Mouse (Mus musculus) midbrain, embryonic 10.5 days (tissue): ENCODE results near the gene Smim10l2a. TPM values are rescaled to one million over a fixed set of nuclear protein-coding genes. Genes with fewer than 3 reads are reported as not detected.
"Not testable (repeated sequence)": the region's sequence is repeated elsewhere in the genome, so short reads cannot be mapped to it uniquely, and the experiment has no call there.

ENCODE experiments used
- DNase-seq: peaks from one replicate; pipeline ENCODE4 v3.0.0-alpha.2; 2017; ENCODE audit warnings: low spot score
- H3K27ac ChIP-seq: fragments of 300-500 bp; sonication (generic); replicated peaks from 2 replicates; pipeline ENCODE4 v1.5.1; 2016; ENCODE audit warnings: mild to moderate bottlenecking
- H3K27me3 ChIP-seq: fragments of 300-500 bp; sonication (generic); 2 replicates; pipeline ENCODE4 v1.6.1; 2016; ENCODE audit warnings: low read depth, mild to moderate bottlenecking; ENCODE audit not compliant: poor library complexity, severe bottlenecking
- H3K36me3 ChIP-seq: fragments of 300-500 bp; sonication (generic); 2 replicates; pipeline ENCODE4 v1.6.1; 2016; ENCODE audit warnings: mild to moderate bottlenecking, moderate library complexity
- H3K4me1 ChIP-seq: fragments of 300-500 bp; sonication (generic); 2 replicates; pipeline ENCODE4 v1.6.1; 2016
- H3K4me3 ChIP-seq: fragments of 300-500 bp; sonication (generic); 2 replicates; pipeline ENCODE4 v1.5.1; 2016; ENCODE audit warnings: mild to moderate bottlenecking, moderate library complexity
- H3K9me3 ChIP-seq: fragments of 300-500 bp; sonication (generic); replicated peaks from 2 replicates; pipeline ENCODE4 v1.6.1; 2016; ENCODE audit warnings: mild to moderate bottlenecking
- WGBS: fragments of 180-500 bp; shearing (Covaris S2); methylation state at CpG from one replicate; pipeline ENCODE4 v1.1.7; 2016; 5-methylcytosine and 5-hydroxymethylcytosine counted together
- polyA plus RNA-seq: library from polyadenylated mRNA; unstranded; fragments of >200 nt; fragmentation: Nextera tagmentation; extraction: Ambion mirVana; gene quantifications from 2 replicates; pipeline ENCODE4 v1.2.1, GENCODE M21; 2016

Gene Smim10l2a
- 3.3 and 4.4 TPM in 2 replicates for polyA plus RNA-seq

GRCm38 (mm10) chrX:56374431-56375128 lies at the start of gene Smim10l2a:
TSS of gene Smim10l2a (plus strand) at chrX:56374586.
- WGBS, result 20% methylated on average over 53 of the region's 56 CpGs
- H3K9me3 ChIP-seq, H3K36me3 ChIP-seq, H3K4me1 ChIP-seq, H3K27me3 ChIP-seq: not testable (repeated sequence)
- peak; percentile 43 for DNase-seq
- Histone ChIP-seq H3K4me3 (peak within 1 kb of the TSS; percentile 59), H3K27ac (peak within 1 kb of the TSS; percentile 68)

- H3K27me3 ChIP-seq, result no peaks in the 10 kb centered on the region
- H3K4me1 ChIP-seq, result no peaks in the 10 kb centered on the region
- 82% methylated on average over 3 of the region's 3 CpGs for WGBS
- no peak overlapping the region for H3K4me3 ChIP-seq
- DNase-seq, result no peak
- H3K9me3 ChIP-seq, result peaks cover 5% of the 10 kb centered on the region
- no peaks in the 10 kb centered on the region for H3K36me3 ChIP-seq
- no peak overlapping the region for H3K27ac ChIP-seq
Observed at GRCm38 (mm10) chrX:56332046-56332445, 42.3 kb upstream of the Smim10l2a start.

DNA sequence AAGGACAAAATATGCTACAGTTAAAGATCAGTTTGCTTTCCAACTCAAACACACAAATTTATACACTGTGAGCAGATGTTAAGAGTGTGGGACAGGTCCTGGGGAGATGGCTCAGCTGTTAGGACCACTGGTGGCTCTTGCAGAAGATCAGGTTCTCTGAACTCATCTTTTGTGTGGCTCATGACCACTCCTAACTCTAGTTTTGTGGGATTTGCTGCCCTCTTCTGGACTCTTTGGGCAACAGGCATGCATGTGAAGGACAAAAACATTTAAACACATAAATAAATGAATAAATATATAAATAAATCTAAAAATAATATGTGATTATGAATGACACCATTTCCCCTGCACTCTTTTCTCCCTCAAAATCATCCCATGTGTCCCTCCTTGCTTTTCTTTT lies 34.1 kb upstream of the Smim10l2a start:
- H3K27ac ChIP-seq, result no peak overlapping the region
- no peaks in the 10 kb centered on the region for H3K27me3 ChIP-seq
- H3K4me1 ChIP-seq, result no peaks in the 10 kb centered on the region
- peak; percentile 14 for DNase-seq
- H3K9me3 ChIP-seq, result no peaks in the 10 kb centered on the region
- no peaks in the 10 kb centered on the region for H3K36me3 ChIP-seq
- no peak overlapping the region for H3K4me3 ChIP-seq

DNA sequence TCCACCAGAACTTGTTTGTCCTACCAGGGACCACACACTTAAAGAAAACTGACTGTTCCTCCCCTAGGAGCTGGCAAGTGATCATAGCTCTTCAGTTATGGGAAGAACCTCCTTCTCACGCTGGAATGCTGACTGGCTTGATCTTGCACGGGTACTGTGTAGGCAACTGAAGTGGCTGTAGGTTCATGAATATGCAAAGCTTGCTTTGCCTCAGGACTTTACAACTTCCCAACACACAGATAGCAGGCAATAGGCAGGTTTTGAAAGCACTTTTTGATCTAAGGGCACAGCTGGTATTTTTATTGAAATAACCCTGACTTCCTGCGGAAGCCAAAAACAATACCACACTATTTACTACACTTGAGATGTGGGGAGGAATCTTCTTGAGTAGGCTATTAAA lies 31.5 kb upstream of the Smim10l2a start:
- Histone ChIP-seq H3K4me1 (peaks cover 4% of the 10 kb centered on the region), H3K27ac (no peak overlapping the region), H3K36me3 (no peaks in the 10 kb centered on the region), H3K9me3 (no peaks in the 10 kb centered on the region), H3K27me3 (no peaks in the 10 kb centered on the region), H3K4me3 (no peak overlapping the region)
- WGBS, result 88% methylated on average over 3 of the region's 3 CpGs
- DNase-seq, result no peak

GRCm38 (mm10) chrX:56346176-56346931 lies 28.0 kb upstream of the Smim10l2a start, which contains the start of gene Zfp449:
TSS of gene Zfp449 (plus strand) at chrX:56346400.
- Histone ChIP-seq H3K27ac (peak within 1 kb of the TSS; percentile 83), H3K9me3 (no peaks in the 10 kb centered on the region), H3K27me3 (no peaks in the 10 kb centered on the region), H3K4me1 (peaks cover 4% of the 10 kb centered on the region), H3K4me3 (peak within 1 kb of the TSS; percentile 63), H3K36me3 (peaks cover 12% of the 10 kb centered on the region; the same call in 1 of the 2 replicates)
- WGBS, result 16% methylated on average over 32 of the region's 39 CpGs
- peak; percentile 84 for DNase-seq

DNA sequence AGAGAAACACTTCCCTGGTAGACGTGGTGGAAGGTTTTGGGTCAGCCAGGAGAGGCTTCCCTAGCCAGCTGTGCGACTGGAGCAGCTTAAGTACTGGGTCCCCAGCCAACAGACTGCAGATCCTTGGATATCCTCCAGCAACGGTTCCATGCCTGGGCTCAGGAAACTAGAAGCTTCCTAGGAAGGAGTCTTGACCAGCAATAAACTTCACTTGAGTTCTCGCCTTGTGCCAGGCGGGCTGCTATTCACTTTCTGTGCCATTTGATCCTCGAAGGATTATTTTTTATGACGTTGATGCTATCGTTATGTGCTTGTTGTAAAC lies 27.5 kb upstream of the Smim10l2a start:
- 54% methylated on average over 8 of the region's 8 CpGs for WGBS
- Histone ChIP-seq H3K27ac (peak overlapping the region; percentile 83), H3K4me1 (peaks cover 4% of the 10 kb centered on the region), H3K9me3 (no peaks in the 10 kb centered on the region), H3K4me3 (peak overlapping the region; percentile 63), H3K27me3 (no peaks in the 10 kb centered on the region), H3K36me3 (peaks cover 12% of the 10 kb centered on the region; the same call in 1 of the 2 replicates)
- no peak for DNase-seq

DNA sequence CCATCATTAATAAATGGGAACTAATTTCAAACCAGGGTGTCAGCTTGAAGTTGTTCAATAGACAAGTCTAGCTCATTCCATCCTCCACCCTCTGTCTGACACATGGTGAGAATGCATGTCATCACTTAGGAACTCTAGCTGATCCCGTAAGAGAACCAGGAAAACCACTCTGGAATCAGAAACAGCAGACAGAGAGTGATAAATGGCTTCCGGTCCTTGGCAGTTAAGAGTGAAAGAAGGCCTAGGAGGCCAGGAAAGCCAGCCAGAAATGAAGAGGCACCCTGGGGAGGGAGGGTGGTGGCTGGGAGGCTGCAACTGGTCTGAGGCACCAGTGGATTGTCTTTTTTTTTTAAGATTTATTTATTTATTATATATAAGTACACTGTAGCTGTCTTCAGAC lies 6.5 kb downstream of the Smim10l2a start:
- 92% methylated on average over 2 of the region's 2 CpGs for WGBS
- no peak for DNase-seq
- no peak overlapping the region for H3K27ac ChIP-seq
- 0 out of 2 replicates have a peak, but pooled peaks cover 1% of the 10 kb centered on the region for H3K27me3 ChIP-seq
- H3K9me3 ChIP-seq, result peaks cover 8% of the 10 kb centered on the region; the same call in 1 of the 2 replicates
- no peaks in the 10 kb centered on the region for H3K36me3 ChIP-seq
- no peak overlapping the region for H3K4me3 ChIP-seq
- H3K4me1 ChIP-seq, result no peaks in the 10 kb centered on the region

DNA sequence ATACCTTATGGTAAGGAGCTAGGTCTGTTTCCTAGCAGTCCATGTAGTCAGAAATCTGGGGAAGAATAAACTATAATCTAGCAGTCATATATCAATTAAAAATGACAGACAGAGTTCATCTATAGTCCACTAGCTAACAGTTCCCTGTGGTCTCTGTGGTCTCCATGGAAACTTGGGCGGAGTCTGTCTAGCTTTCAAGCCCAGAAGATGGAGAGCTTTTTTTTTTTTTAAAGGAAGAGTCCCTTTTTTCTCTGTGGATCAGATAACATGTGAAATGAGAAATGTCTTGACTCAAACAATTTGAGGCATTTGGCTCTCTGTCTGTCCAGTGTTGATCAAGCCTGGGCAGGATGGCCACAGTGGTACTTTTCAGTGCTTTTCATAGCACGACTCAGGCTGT lies 9.8 kb downstream of the Smim10l2a start:
- Histone ChIP-seq H3K27me3 (no peaks in the 10 kb centered on the region), H3K36me3 (no peaks in the 10 kb centered on the region), H3K9me3 (peaks cover 8% of the 10 kb centered on the region; the same call in 1 of the 2 replicates), H3K4me3 (no peak overlapping the region), H3K4me1 (no peaks in the 10 kb centered on the region), H3K27ac (no peak overlapping the region)
- no peak for DNase-seq
- WGBS, result 87% methylated on average over 2 of the region's 2 CpGs

DNA sequence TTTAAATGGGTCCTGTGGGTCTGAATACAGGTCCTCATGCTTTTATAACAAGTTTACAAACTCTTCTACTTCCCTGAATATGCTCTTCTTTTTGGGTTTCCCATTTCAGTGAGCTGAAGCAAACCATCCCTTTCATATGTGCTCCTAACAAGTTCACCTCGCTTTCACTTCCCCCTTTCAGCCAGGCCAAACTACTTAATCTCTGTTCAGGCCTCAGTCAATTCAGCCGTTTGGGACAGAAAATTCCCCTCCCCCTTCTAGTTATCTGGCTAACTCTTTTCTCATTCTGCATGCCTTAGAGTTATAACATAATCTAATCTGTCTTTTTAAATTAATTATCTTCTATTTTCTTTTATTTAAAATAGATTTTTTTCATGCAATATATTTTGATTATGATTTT lies 30.3 kb downstream of the Smim10l2a start:
- H3K27me3 ChIP-seq, result no peaks in the 10 kb centered on the region
- WGBS, result 24% methylated on average over 2 of the region's 2 CpGs
- H3K9me3 ChIP-seq, result no peaks in the 10 kb centered on the region
- H3K27ac ChIP-seq, result no peak overlapping the region
- no peaks in the 10 kb centered on the region for H3K4me1 ChIP-seq
- no peaks in the 10 kb centered on the region for H3K36me3 ChIP-seq
- no peak for DNase-seq
- H3K4me3 ChIP-seq, result no peak overlapping the region

DNA sequence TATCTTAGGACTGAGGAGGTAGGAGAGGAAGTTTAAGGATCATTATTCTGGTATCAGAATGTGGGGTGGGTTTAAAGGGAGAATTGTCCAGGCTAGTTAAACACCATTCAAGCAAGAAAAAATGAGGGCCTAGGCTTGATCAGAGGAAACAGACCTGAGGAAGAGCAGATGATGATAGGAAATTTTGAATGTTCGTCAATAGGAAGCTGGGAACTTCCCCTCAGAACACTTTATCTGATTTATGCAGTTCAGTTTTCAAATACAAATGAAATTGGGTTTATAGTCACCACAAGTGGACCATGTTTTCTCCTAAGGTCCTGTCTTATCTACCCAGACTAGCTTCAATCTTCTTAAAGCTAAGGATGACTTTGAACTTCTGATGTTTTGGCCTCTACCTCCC lies 31.1 kb downstream of the Smim10l2a start:
- Histone ChIP-seq H3K4me1 (no peaks in the 10 kb centered on the region), H3K4me3 (no peak overlapping the region), H3K36me3 (no peaks in the 10 kb centered on the region), H3K27ac (no peak overlapping the region), H3K27me3 (no peaks in the 10 kb centered on the region), H3K9me3 (no peaks in the 10 kb centered on the region)
- WGBS, result 78% methylated on average over 1 of the region's 1 CpGs
- no peak for DNase-seq

- Histone ChIP-seq H3K4me1 (no peaks in the 10 kb centered on the region), H3K4me3 (no peak overlapping the region), H3K27ac (no peak overlapping the region), H3K9me3 (no peaks in the 10 kb centered on the region), H3K27me3 (no peaks in the 10 kb centered on the region), H3K36me3 (no peaks in the 10 kb centered on the region)
- DNase-seq, result no peak
- WGBS, result 74% methylated on average over 5 of the region's 5 CpGs
Observed at GRCm38 (mm10) chrX:56406128-56406527, 31.7 kb downstream of the Smim10l2a start.

DNA sequence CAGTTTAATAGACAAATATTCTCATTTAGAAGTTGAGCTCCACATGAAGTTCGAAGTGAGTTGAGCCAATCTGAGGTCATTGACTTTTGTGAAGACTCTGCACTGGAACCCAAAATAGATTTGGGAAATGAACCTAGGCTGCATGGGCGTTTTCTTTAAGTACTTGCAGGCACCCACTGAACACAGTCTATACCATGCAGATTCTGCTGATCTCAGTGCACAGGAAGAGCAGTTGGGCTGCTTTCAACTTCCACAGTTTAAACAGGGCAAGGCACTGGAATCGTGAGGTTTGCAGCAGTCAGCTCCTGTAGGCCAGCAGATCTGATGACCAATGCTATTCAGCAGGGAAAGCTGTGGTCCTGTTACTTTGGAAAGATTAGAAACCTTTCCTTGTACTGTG lies 41.9 kb downstream of the Smim10l2a start:
- 73% methylated on average over 3 of the region's 3 CpGs for WGBS
- H3K27ac ChIP-seq, result no peak overlapping the region
- H3K4me1 ChIP-seq, result no peaks in the 10 kb centered on the region
- no peak overlapping the region for H3K4me3 ChIP-seq
- no peaks in the 10 kb centered on the region for H3K36me3 ChIP-seq
- no peak for DNase-seq
- no peaks in the 10 kb centered on the region for H3K27me3 ChIP-seq
- no peaks in the 10 kb centered on the region for H3K9me3 ChIP-seq

GRCm38 (mm10) chrX:56417541-56417940 lies 43.2 kb downstream of the Smim10l2a start:
- Histone ChIP-seq H3K36me3 (no peaks in the 10 kb centered on the region), H3K27ac (no peak overlapping the region), H3K4me3 (no peak overlapping the region), H3K27me3 (no peaks in the 10 kb centered on the region), H3K4me1 (no peaks in the 10 kb centered on the region), H3K9me3 (no peaks in the 10 kb centered on the region)
- WGBS, result 73% methylated on average over 4 of the region's 4 CpGs
- no peak for DNase-seq
